Mouse (Mus musculus) hindbrain, embryonic 16.5 days (tissue): ENCODE results near the gene Pkhd1. TPM values are rescaled to one million over a fixed set of nuclear protein-coding genes. Genes with fewer than 3 reads are reported as not detected.

ENCODE experiments used
- ATAC-seq: fragments of 200-750 bp; cut with Nextera tagmentation; 2 replicates; pipeline ENCODE4 v1.8.0; 2017; ENCODE audit warnings: moderate TSS enrichment, moderate library complexity
- H3K27ac ChIP-seq: fragments of 300-500 bp; sonication (generic); 2 replicates; pipeline ENCODE4 v1.5.1; 2014; ENCODE audit warnings: low read depth, mild to moderate bottlenecking, control low read depth, low read length, moderate library complexity
- H3K27me3 ChIP-seq: fragments of 300-500 bp; sonication (generic); replicated peaks from 2 replicates; pipeline ENCODE4 v1.6.1; 2014; ENCODE audit warnings: low read length; ENCODE audit not compliant: control insufficient read depth, insufficient read depth
- H3K36me3 ChIP-seq: fragments of 300-500 bp; sonication (generic); 2 replicates; pipeline ENCODE4 v1.6.1; 2014; ENCODE audit warnings: mild to moderate bottlenecking, low read length, moderate library complexity, mixed read lengths; ENCODE audit not compliant: control insufficient read depth, insufficient read depth
- H3K4me1 ChIP-seq: fragments of 300-500 bp; sonication (generic); 2 replicates; pipeline ENCODE4 v1.6.1; 2014; ENCODE audit warnings: low read depth, low read length; ENCODE audit not compliant: control insufficient read depth, insufficient read depth
- H3K4me2 ChIP-seq: fragments of 300-500 bp; sonication (generic); 2 replicates; pipeline ENCODE4 v1.6.1; 2014; ENCODE audit warnings: mild to moderate bottlenecking, low read length, control low read depth, moderate library complexity
- H3K4me3 ChIP-seq: fragments of 300-500 bp; sonication (generic); 2 replicates; pipeline ENCODE4 v1.5.1; 2014; ENCODE audit warnings: mild to moderate bottlenecking, low read length, control low read depth, moderate library complexity
- H3K9ac ChIP-seq: fragments of 300-500 bp; sonication (generic); 2 replicates; pipeline ENCODE4 v1.6.1; 2014; ENCODE audit warnings: low read depth, mild to moderate bottlenecking, control low read depth, low read length, moderate library complexity
- H3K9me3 ChIP-seq: fragments of 300-500 bp; sonication (generic); 2 replicates; pipeline ENCODE4 v1.6.1; 2014; ENCODE audit warnings: mild to moderate bottlenecking, low read length, moderate library complexity; ENCODE audit not compliant: control insufficient read depth
- WGBS: fragments of 180-500 bp; shearing (Covaris S2); extraction: QIAGEN DNeasy Blood & Tissue Kit; methylation state at CpG from one replicate; pipeline ENCODE4 v1.1.7; 2014; 5-methylcytosine and 5-hydroxymethylcytosine counted together
- polyA plus RNA-seq: library from polyadenylated mRNA; unstranded; fragments of >200 nt; fragmentation: Nextera tagmentation; extraction: Ambion mirVana; gene quantifications from 2 replicates; pipeline ENCODE4 v1.2.1, GENCODE M21; 2015

Gene Pkhd1
- polyA plus RNA-seq, 1 experiment from 2014 or later, result 0.01 TPM

DNA sequence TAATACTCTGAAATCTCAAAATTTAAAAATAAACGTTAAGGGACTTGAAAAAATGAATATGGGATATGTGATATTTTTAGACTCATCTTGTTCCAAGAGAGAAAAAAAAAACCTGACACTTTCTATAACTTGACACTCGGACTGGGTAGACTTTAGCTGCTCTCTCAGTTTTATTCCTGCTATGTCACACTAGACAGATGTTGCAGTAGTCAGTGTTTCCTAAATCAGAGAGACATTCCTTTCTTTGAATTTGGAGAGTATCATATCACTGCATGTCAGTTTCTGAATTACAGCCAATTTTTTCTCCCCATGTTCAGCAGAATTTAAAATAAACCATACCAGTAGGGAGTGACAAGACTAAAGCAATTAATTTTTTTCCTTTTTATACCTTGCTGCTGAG is 2.7 kb upstream of the Pkhd1 start:
- Histone ChIP-seq H3K27ac (no peak overlapping the region), H3K27me3 (no peaks in the 10 kb centered on the region), H3K4me3 (no peak overlapping the region), H3K4me1 (no peaks in the 10 kb centered on the region), H3K4me2 (no peak overlapping the region), H3K36me3 (no peaks in the 10 kb centered on the region), H3K9me3 (no peaks in the 10 kb centered on the region), H3K9ac (no peak overlapping the region)
- WGBS, result 64% methylated on average over 2 of the region's 2 CpGs
- no peak for ATAC-seq

- Histone ChIP-seq H3K36me3 (no peaks in the 10 kb centered on the region), H3K9me3 (no peaks in the 10 kb centered on the region), H3K27ac (no peak overlapping the region), H3K9ac (no peak overlapping the region), H3K4me3 (no peak overlapping the region), H3K4me2 (no peak overlapping the region), H3K4me1 (no peaks in the 10 kb centered on the region), H3K27me3 (no peaks in the 10 kb centered on the region)
- no peak for ATAC-seq
- 53% methylated on average over 3 of the region's 3 CpGs for WGBS
Observed at GRCm38 (mm10) chr1:20619363-20619762, 1.5 kb upstream of the Pkhd1 start.

DNA sequence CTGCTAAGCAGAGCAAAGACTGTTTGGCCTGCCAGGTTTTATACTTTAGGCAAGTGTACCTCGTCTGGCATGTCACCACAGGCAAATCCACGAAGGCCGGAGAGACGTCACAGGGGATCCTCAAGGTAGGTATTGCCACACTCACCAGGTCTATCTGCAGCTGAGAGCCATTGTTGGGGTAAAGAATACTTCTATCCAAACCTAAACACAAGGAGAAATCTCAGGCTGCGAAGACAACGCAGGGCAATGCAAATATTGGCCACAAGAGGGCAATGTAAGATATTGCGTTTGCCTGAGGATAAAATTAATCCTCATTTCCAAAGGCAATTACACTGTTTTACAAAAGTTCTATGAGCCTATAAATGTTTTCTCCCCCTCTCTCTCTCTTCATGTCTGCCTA is 5.2 kb downstream of the Pkhd1 start:
- Histone ChIP-seq H3K27me3 (no peaks in the 10 kb centered on the region), H3K9ac (no peak overlapping the region), H3K4me3 (no peak overlapping the region), H3K27ac (no peak overlapping the region), H3K9me3 (no peaks in the 10 kb centered on the region; the same call in 1 of the 2 replicates), H3K4me2 (no peak overlapping the region), H3K4me1 (no peaks in the 10 kb centered on the region), H3K36me3 (no peaks in the 10 kb centered on the region)
- 26% methylated on average over 7 of the region's 7 CpGs for WGBS
- no peak for ATAC-seq

GRCm38 (mm10) chr1:20605489-20605888 is 12.4 kb downstream of the Pkhd1 start:
- 54% methylated on average over 2 of the region's 2 CpGs for WGBS
- peak; percentile 20; the same call in 1 of the 2 replicates for ATAC-seq

GRCm38 (mm10) chr1:20590488-20590887 is 27.4 kb downstream of the Pkhd1 start:
- 60% methylated on average over 5 of the region's 5 CpGs for WGBS
- no peaks in the 10 kb centered on the region for H3K9me3 ChIP-seq
- no peak overlapping the region for H3K4me3 ChIP-seq
- H3K27ac ChIP-seq, result no peak overlapping the region
- no peaks in the 10 kb centered on the region for H3K4me1 ChIP-seq
- H3K4me2 ChIP-seq, result no peak overlapping the region
- no peak overlapping the region for H3K9ac ChIP-seq
- H3K27me3 ChIP-seq, result no peaks in the 10 kb centered on the region
- H3K36me3 ChIP-seq, result no peaks in the 10 kb centered on the region
- ATAC-seq, result peak; percentile 72

More at GRCm38 (mm10) chr1:20605489-20605888, 12.4 kb downstream of the Pkhd1 start:
- Histone ChIP-seq H3K27ac (no peak overlapping the region), H3K9ac (no peak overlapping the region), H3K27me3 (no peaks in the 10 kb centered on the region), H3K9me3 (no peaks in the 10 kb centered on the region; the same call in 1 of the 2 replicates), H3K4me1 (no peaks in the 10 kb centered on the region), H3K4me2 (no peak overlapping the region), H3K4me3 (no peak overlapping the region), H3K36me3 (no peaks in the 10 kb centered on the region)

- Histone ChIP-seq H3K27me3 (no peaks in the 10 kb centered on the region), H3K27ac (no peak overlapping the region), H3K9ac (no peak overlapping the region), H3K36me3 (no peaks in the 10 kb centered on the region), H3K4me2 (no peak overlapping the region), H3K4me1 (no peaks in the 10 kb centered on the region), H3K9me3 (no peaks in the 10 kb centered on the region), H3K4me3 (no peak overlapping the region)
- ATAC-seq, result no peak
- 87% methylated on average over 5 of the region's 5 CpGs for WGBS
Observed at GRCm38 (mm10) chr1:20571469-20571868, 46.4 kb downstream of the Pkhd1 start.

DNA sequence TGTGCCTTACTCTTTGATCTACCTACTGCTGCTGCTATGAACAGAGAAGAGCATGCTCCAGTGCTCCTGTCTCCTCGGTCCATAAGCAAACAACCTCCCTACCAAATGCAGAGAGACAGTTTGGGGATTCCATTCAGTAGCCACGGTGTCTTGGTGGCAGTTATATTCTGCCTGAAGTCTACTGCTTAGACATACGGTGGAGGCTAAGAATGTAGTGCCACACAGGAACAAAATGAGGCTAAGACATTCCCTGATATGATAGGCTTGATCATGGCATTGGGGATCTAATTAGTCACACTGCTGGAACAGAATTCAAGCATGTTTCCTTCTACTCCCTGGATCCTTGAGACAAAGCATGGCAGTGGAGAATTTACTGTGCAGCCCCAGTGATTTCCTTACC is 48.4 kb downstream of the Pkhd1 start:
- no peaks in the 10 kb centered on the region for H3K4me1 ChIP-seq
- no peak overlapping the region for H3K4me3 ChIP-seq
- H3K27ac ChIP-seq, result no peak overlapping the region
- WGBS, result 43% methylated on average over 3 of the region's 3 CpGs
- H3K27me3 ChIP-seq, result no peaks in the 10 kb centered on the region
- no peak overlapping the region for H3K4me2 ChIP-seq
- no peak overlapping the region for H3K9ac ChIP-seq
- no peaks in the 10 kb centered on the region for H3K36me3 ChIP-seq
- no peaks in the 10 kb centered on the region for H3K9me3 ChIP-seq
- 0 out of 2 replicates have a peak, but pooled peaks have one; percentile 24 for ATAC-seq

DNA sequence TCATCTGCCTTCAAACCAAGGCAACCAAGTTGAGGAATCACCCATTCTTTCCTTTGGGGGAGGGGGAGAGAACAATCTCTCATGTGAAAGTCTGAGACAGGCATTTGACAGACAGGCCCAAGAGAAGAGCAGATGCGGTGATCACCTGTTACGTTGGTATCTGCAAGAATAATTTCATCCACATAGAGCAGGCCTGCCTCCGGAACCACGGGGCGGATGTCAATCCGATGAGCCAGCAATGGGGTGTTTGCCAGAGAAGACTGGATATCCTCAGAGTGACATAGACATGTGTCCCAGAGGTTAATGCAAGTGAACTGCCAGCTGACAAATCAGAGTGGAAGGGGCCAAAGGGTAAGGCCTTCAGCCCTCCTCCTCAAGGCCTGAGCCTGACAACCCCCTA is 59.4 kb downstream of the Pkhd1 start:
- Histone ChIP-seq H3K9me3 (no peaks in the 10 kb centered on the region), H3K4me2 (no peak overlapping the region), H3K9ac (no peak overlapping the region), H3K27me3 (no peaks in the 10 kb centered on the region), H3K36me3 (no peaks in the 10 kb centered on the region), H3K4me3 (no peak overlapping the region), H3K4me1 (no peaks in the 10 kb centered on the region), H3K27ac (no peak overlapping the region)
- ATAC-seq, result no peak
- 87% methylated on average over 6 of the region's 6 CpGs for WGBS

GRCm38 (mm10) chr1:20554398-20554797 is 63.5 kb downstream of the Pkhd1 start:
- ATAC-seq, result peak; percentile 71; the same call in 1 of the 2 replicates
- no peaks in the 10 kb centered on the region for H3K4me1 ChIP-seq
- WGBS, result 31% methylated on average over 6 of the region's 6 CpGs

DNA sequence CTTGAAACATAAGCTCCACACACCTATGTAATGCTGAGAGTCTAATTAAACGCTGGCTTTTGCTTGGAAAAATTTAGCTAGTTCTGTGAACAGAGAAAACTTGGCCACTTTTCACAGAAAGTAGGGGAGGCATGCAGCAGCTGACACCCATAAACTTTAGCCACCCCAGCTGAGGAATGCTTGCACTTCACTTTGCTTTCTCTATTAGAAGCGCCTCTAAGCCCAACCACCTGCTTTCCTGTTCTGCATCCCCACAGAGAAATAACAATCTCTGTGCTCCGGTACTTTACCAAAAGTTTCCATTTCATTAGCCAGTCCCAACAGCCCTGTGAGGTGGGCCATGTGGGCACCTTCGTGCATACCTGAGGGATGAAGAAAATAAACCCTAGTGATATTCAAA is 66.5 kb downstream of the Pkhd1 start:
- Histone ChIP-seq H3K4me3 (no peak overlapping the region), H3K36me3 (no peaks in the 10 kb centered on the region), H3K27me3 (no peaks in the 10 kb centered on the region), H3K9me3 (no peaks in the 10 kb centered on the region), H3K9ac (no peak overlapping the region), H3K4me2 (no peak overlapping the region), H3K4me1 (no peaks in the 10 kb centered on the region), H3K27ac (no peak overlapping the region)
- WGBS, result 73% methylated on average over 4 of the region's 4 CpGs
- ATAC-seq, result no peak

More at GRCm38 (mm10) chr1:20554398-20554797, 63.5 kb downstream of the Pkhd1 start:
- Histone ChIP-seq H3K27me3 (no peaks in the 10 kb centered on the region), H3K9ac (no peak overlapping the region), H3K27ac (no peak overlapping the region), H3K4me3 (no peak overlapping the region), H3K36me3 (no peaks in the 10 kb centered on the region), H3K9me3 (no peaks in the 10 kb centered on the region), H3K4me2 (no peak overlapping the region)
